Mouse (Mus musculus) heart, embryonic 16.5 days (tissue): ENCODE data around the gene Incenp. TPM values are rescaled to one million over a fixed set of nuclear protein-coding genes. Genes with fewer than 3 reads are reported as not detected.
"Not testable (repeated sequence)": the region's sequence is repeated elsewhere in the genome, so short reads cannot be mapped to it uniquely, and the experiment has no call there.

Source experiments
- ATAC-seq: fragments of 200-750 bp; cut with Nextera tagmentation; replicated peaks from 2 replicates; pipeline ENCODE4 v1.8.0; 2017; ENCODE audit warnings: moderate number of reproducible peaks; ENCODE audit not compliant: insufficient read depth, low FRiP score; ENCODE audit errors: extremely low read depth
- H3K27ac ChIP-seq: fragments of 300-500 bp; sonication (generic); 2 replicates; pipeline ENCODE4 v1.5.1; 2014; ENCODE audit warnings: mild to moderate bottlenecking, low read length, control low read depth, moderate library complexity
- H3K27me3 ChIP-seq: fragments of 300-500 bp; sonication (generic); 2 replicates; pipeline ENCODE4 v1.6.1; 2014; ENCODE audit warnings: low read length, mixed read lengths; ENCODE audit not compliant: control insufficient read depth, insufficient read depth
- H3K36me3 ChIP-seq: fragments of 300-500 bp; sonication (generic); 2 replicates; pipeline ENCODE4 v1.6.1; 2014; ENCODE audit not compliant: control insufficient read depth, insufficient read depth
- H3K4me1 ChIP-seq: fragments of 300-500 bp; sonication (generic); 2 replicates; pipeline ENCODE4 v1.6.1; 2014; ENCODE audit warnings: low read length, mixed read lengths; ENCODE audit not compliant: control insufficient read depth, insufficient read depth
- H3K4me2 ChIP-seq: fragments of 300-500 bp; sonication (generic); 2 replicates; pipeline ENCODE4 v1.6.1; 2014; ENCODE audit warnings: low read depth, mild to moderate bottlenecking, control low read depth, low read length
- H3K4me3 ChIP-seq: fragments of 300-500 bp; sonication (generic); 2 replicates; pipeline ENCODE4 v1.5.1; 2014; ENCODE audit warnings: mild to moderate bottlenecking, control low read depth, low read length
- H3K9ac ChIP-seq: fragments of 300-500 bp; sonication (generic); 2 replicates; pipeline ENCODE4 v1.6.1; 2014; ENCODE audit warnings: low read length, control low read depth
- H3K9me3 ChIP-seq: fragments of 300-500 bp; sonication (generic); replicated peaks from 2 replicates; pipeline ENCODE4 v1.6.1; 2016; ENCODE audit warnings: low read length; ENCODE audit not compliant: control insufficient read depth
- WGBS: fragments of 180-500 bp; shearing (Covaris S2); extraction: QIAGEN DNeasy Blood & Tissue Kit; methylation state at CpG from one replicate; pipeline ENCODE4 v1.1.7; 2014; 5-methylcytosine and 5-hydroxymethylcytosine counted together
- polyA plus RNA-seq: library from polyadenylated mRNA; unstranded; fragments of >200 nt; fragmentation: Nextera tagmentation; extraction: Ambion mirVana; gene quantifications from 2 replicates; pipeline ENCODE4 v1.2.1, GENCODE M21; 2015

Incenp gene
- polyA plus RNA-seq, 1 experiment from 2014 or later, result 72.1 TPM

DNA sequence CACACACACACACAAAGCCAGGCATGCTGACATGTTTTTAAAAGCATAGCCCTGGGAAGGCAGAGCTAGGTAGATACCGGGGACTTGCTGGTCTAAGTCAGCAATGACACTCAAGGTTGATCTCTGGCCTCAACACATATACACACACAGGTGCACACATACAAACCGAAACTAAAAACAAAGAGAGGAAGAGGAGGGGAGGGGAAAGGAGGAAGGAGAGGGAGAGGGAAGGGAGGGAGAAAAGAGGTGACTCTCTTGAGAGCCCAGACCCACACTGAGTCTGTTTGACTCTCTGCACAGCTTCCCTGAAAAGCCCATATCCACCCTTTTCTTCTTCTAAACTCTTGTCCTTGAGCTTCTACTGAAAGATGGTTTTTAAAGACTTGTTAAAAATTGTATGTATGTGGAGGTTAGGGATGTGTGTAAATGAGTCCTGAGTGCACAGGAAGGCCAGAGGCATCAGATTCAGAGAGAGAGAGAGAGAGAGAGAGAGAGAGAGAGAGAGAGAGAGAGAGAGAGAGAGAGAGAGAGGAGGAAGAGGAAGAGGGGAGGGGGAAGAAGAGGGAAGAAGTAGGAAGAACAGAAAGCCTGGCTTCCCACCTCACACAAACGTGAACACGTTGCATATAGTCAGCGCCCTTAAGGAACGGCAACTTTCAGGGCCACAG is 38.9 kb upstream of the Incenp start:
- Histone ChIP-seq H3K4me1 (peaks cover 4% of the 10 kb centered on the region), H3K4me3 (no peak overlapping the region), H3K4me2 (peak overlapping the region; percentile 29), H3K27me3 (no peaks in the 10 kb centered on the region), H3K9ac (no peak overlapping the region), H3K9me3 (no peaks in the 10 kb centered on the region), H3K27ac (peak overlapping the region; percentile 59), H3K36me3 (no peaks in the 10 kb centered on the region)
- no peak for ATAC-seq
- 58% methylated on average over 6 of the region's 6 CpGs for WGBS

DNA sequence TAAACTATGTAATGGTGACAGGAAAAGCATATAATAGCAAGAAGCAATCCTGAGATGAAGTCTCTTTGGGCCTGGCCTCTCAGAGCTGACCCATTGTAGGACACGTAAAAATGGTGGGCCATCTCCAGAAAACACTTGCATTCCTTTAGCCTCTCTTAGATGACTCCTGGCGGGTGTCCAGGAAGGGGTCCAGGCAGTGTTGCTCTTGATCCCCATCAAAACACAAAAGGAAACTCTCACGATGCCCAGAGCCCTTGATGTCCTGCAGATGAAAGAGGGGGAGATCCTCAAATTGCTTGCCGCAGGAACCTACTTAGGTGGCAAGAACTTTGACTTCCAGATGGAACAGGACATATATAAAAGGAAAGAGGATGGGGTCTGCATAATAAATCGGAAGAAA is 38.1 kb upstream of the Incenp start:
- ATAC-seq, result no peak
- Histone ChIP-seq H3K27me3 (no peaks in the 10 kb centered on the region), H3K9ac (no peak overlapping the region), H3K4me3 (no peak overlapping the region), H3K36me3 (no peaks in the 10 kb centered on the region), H3K27ac (no peak overlapping the region), H3K4me1 (no peaks in the 10 kb centered on the region), H3K4me2 (no peak overlapping the region), H3K9me3 (no peaks in the 10 kb centered on the region)
- WGBS, result 58% methylated on average over 5 of the region's 5 CpGs

DNA sequence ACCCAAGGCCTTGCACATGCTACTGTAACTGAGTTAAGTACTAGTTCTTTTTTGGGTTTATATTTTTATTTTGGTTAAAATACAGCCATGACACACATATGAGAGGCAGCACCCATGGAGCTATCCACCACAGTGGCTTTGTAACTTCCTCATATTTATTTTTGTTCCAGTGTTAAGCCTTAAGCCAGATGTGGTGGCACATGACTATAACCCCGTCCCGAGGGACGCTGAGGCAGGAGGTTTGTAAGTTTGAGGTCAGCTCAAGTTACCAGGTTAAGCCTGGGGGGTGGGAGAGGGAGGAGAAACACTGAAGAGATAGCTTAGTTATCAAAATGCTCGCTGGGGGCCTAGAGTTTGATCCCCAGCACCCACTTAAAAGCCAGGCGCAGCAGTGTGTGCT is 37.2 kb upstream of the Incenp start:
- Histone ChIP-seq H3K27me3 (no peaks in the 10 kb centered on the region), H3K9me3 (no peaks in the 10 kb centered on the region), H3K36me3 (no peaks in the 10 kb centered on the region), H3K9ac (no peak overlapping the region), H3K27ac (no peak overlapping the region), H3K4me1 (no peaks in the 10 kb centered on the region), H3K4me3 (no peak overlapping the region), H3K4me2 (no peak overlapping the region)
- WGBS, result 69% methylated on average over 5 of the region's 5 CpGs
- no peak for ATAC-seq

DNA sequence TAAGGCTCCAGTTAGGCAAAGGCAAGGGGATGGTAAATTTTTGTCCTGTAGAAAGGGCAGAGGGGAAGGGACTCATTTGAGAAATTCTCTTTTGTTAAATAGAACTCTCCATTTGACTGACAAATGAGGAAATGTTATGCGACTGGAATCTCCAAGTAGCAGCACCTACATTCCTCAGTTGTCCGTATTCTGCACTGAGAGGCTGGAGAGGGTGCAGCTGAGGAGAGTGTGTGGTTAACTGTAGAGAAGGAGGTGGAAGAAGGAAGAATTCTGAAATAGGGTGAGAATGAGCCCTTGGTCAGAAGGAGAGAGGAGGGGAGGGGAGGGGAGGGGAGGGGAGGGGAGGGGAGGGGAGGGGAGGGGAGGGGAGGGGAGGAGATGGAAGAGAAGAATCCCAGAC is 34.6 kb upstream of the Incenp start:
- H3K4me1 ChIP-seq, result no peaks in the 10 kb centered on the region
- no peak overlapping the region for H3K9ac ChIP-seq
- ATAC-seq, result no peak
- H3K36me3 ChIP-seq, result no peaks in the 10 kb centered on the region
- 59% methylated on average over 2 of the region's 2 CpGs for WGBS
- no peaks in the 10 kb centered on the region for H3K9me3 ChIP-seq
- H3K27ac ChIP-seq, result no peak overlapping the region
- H3K4me3 ChIP-seq, result no peak overlapping the region
- no peaks in the 10 kb centered on the region for H3K27me3 ChIP-seq
- no peak overlapping the region for H3K4me2 ChIP-seq

DNA sequence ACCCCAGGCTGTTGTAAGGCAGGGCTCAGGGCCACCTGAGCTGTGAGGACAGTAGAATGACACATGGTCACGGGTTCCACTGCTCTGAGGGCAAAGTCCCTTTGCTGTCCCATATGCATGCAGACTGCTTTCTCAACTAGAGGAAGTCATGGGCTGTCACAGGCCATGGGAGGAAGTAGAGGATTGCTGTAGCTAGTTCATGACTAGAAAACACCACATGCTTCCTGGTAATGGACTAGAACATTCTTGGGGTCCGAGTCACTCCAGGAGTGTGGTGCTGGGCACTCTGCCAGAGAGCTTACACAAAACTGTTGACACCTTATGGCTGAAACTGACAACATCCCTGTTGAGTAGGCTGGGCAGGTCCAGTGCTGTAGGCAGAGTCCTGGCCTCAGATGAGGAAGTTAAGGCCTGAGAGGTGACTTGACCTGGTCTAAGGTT is 31.8 kb upstream of the Incenp start:
- H3K36me3 ChIP-seq, H3K9me3 ChIP-seq, H3K9ac ChIP-seq, H3K4me2 ChIP-seq, H3K27ac ChIP-seq, H3K4me1 ChIP-seq, H3K27me3 ChIP-seq, H3K4me3 ChIP-seq: not testable (repeated sequence)
- 47% methylated on average over 2 of the region's 2 CpGs for WGBS
- ATAC-seq, result peak; percentile 67

DNA sequence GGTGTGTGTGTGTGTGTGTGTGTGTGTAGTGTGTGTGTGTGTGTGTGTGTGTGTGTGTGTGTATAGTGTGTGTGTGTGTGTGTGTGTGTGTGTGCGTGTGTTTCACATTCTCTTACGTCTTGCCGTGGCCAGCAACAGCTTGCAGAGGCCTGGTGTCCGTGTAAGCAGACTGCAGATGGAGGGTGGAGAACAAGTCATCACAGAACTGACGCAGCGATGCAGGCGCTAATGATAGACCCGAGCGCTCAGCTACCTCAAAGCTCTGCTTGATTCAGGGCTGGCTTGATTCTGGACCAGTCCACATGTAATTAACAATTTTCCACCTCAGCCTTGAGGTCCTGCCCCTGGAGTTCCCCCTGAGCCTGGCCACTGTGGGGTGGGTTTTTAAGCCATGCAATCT is 28.7 kb upstream of the Incenp start:
- H3K27ac ChIP-seq, result no peak overlapping the region
- 75% methylated on average over 9 of the region's 9 CpGs for WGBS
- no peaks in the 10 kb centered on the region for H3K27me3 ChIP-seq
- H3K4me3 ChIP-seq, result no peak overlapping the region
- no peaks in the 10 kb centered on the region for H3K36me3 ChIP-seq
- H3K4me2 ChIP-seq, result no peak overlapping the region
- no peaks in the 10 kb centered on the region for H3K4me1 ChIP-seq
- H3K9me3 ChIP-seq, result no peaks in the 10 kb centered on the region
- H3K9ac ChIP-seq, result no peak overlapping the region
- ATAC-seq, result no peak

DNA sequence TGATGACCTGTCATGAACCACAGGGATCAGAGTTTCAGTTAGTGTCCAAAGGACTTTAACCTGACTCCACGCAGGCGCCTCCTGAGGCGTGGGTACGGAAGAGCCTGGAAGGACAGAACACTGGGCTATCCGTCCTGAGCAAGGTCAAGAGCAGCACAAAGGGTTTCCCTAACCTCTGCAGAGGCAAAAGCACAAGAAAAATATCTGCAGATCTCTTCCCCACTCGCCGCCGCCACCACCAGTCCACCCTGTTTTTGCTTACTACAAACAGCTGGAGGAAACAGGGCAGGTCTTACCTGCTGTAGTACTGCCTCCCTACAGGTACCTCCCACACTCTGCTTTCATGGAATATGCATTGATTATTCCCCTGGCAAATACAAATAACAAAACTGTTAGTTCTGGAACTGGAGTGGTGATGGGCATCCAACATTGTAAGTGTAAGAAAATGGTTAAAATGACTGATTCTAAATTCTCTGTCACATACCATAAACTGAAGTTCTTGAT is 25.5 kb upstream of the Incenp start:
- Histone ChIP-seq H3K27ac (no peak overlapping the region), H3K27me3 (no peaks in the 10 kb centered on the region), H3K9ac (no peak overlapping the region), H3K4me2 (no peak overlapping the region), H3K36me3 (no peaks in the 10 kb centered on the region), H3K4me3 (no peak overlapping the region), H3K4me1 (peaks cover 14% of the 10 kb centered on the region), H3K9me3 (no peaks in the 10 kb centered on the region)
- ATAC-seq, result no peak
- 68% methylated on average over 8 of the region's 8 CpGs for WGBS

DNA sequence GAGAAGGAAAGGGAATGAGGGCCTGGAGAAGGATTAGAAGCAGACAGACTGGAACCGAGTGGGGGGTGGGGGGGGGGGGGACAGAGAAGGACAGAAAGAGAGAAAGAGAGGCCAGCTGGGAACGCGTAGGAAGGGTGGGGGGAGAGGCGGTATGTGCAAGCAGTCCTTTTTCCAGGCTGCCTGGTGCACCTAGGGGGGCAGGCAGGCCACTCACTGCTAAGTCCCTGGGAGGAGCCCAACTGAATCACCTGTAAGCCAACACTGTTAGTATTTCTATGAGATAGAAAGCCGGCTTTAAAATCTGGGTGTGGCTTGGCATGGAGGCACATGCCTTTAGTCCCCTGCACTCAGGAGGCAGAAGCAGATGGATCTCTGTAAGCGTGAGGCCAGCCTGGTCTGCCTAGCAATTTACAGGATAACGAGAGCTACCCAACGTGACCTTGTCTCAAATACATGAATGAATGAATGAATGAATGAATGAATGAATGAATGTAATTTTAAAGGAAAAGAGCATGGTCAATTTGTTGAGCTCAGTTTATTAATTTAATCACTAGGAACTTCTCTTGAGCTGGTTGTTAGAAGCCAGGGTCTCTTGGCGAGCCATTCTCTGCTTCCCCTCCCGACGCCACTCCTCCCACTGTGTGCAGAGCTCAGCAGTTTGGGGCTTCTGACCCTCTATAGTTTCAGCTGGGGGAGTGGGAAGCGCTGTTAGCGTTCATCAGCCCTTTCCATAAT is 24.9 kb upstream of the Incenp start:
- WGBS, result 58% methylated on average over 13 of the region's 13 CpGs
- H3K27ac ChIP-seq, result no peak overlapping the region
- H3K27me3 ChIP-seq, result no peaks in the 10 kb centered on the region
- no peaks in the 10 kb centered on the region for H3K36me3 ChIP-seq
- H3K9me3 ChIP-seq, result no peaks in the 10 kb centered on the region
- ATAC-seq, result no peak
- no peak overlapping the region for H3K4me2 ChIP-seq
- no peak overlapping the region for H3K4me3 ChIP-seq
- no peak overlapping the region for H3K9ac ChIP-seq
- peaks cover 14% of the 10 kb centered on the region for H3K4me1 ChIP-seq

DNA sequence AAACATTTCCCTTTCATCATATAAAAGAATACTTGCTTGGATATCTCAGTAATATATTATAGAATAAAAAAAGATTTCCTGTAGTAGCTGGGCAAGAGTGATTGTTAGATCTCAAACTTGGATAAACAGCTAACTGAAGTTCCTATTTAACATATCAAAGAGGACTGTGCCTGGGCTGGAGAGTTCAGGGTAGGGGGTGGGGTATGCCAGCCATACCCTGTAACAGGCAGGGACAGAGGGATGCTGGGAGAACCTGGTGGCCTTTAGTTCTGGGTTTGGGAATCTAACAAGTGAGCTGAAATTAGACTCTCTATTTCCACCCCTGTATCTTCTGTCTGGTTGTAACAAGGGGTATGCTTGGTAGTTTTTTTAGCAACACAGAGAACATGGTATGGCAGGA is 23.7 kb upstream of the Incenp start:
- Histone ChIP-seq H3K36me3 (no peaks in the 10 kb centered on the region), H3K9ac (no peak overlapping the region), H3K9me3 (no peaks in the 10 kb centered on the region), H3K4me3 (no peak overlapping the region), H3K27ac (no peak overlapping the region), H3K4me2 (no peak overlapping the region), H3K27me3 (no peaks in the 10 kb centered on the region), H3K4me1 (peaks cover 14% of the 10 kb centered on the region)
- no peak for ATAC-seq
